8 mouse cellular contexts compared by ENCODE assay signal in genomic region chr7:97081959-97082218, GRCm38 (mm10). TPM values are rescaled to one million over a fixed set of nuclear protein-coding genes. Genes with fewer than 3 reads are reported as not detected.
DNase-seq lines count a peak whose midpoint lies in the region; ATAC-seq and TF ChIP-seq lines count a peak whose summit lies in the region.

No protein-coding gene starts in this region.

- no peak for TF ChIP-seq CTCF in lung, embryonic 14.5 days (IDR thresholded peaks at IDR 0.05; ENCODE audit: low read depth)
- no peak for TF ChIP-seq CTCF in embryonic fibroblast, embryonic 13.5 days (IDR thresholded peaks at IDR 0.05; ENCODE audit: borderline replicate concordance, insufficient read depth, low read length)

- DNase-seq in lung, embryonic 14.5 days: no peak
- no peak for DNase-seq in lung, adult 18-20 months
- DNase-seq in kidney, postnatal 25 days: peak; percentile 39 to 72
- DNase-seq in left cerebral cortex, adult 18-20 months (ENCODE audit: low spot score in 2 of 2): no peak
- DNase-seq in left cerebral cortex, postnatal 36 days (ENCODE audit: low spot score in 2 of 2): no peak

- H3K9ac ChIP-seq in lung, embryonic 14.5 days: peak overlapping the region; percentile 95
- peak overlapping the region; percentile 96 for H3K9ac ChIP-seq in neural tube, embryonic 12.5 days

- peak overlapping the region; percentile 78 for H3K4me2 ChIP-seq in lung, embryonic 14.5 days
- peak overlapping the region; percentile 83 for H3K4me2 ChIP-seq in neural tube, embryonic 12.5 days (replicated peaks)

- under 1% methylated on average over 37 of the region's 38 CpGs for WGBS in lung, embryonic 14.5 days
- under 1% methylated on average over 37 of the region's 38 CpGs for WGBS in neural tube, embryonic 12.5 days

- H3K4me3 ChIP-seq in lung, embryonic 14.5 days (ENCODE audit: low read depth, low read length): peak overlapping the region; percentile 94
- peak overlapping the region; percentile 63 for H3K4me3 ChIP-seq in embryonic fibroblast, embryonic 13.5 days (ENCODE audit: insufficient read depth, low read length)
- peak overlapping the region; percentile 94 for H3K4me3 ChIP-seq in neural tube, embryonic 12.5 days

- intact Hi-C loops in left cerebral cortex, postnatal 36 days (cut with DNase I): no loop called here

- TF ChIP-seq POLR2A in embryonic fibroblast, embryonic 13.5 days (IDR thresholded peaks at IDR 0.05; ENCODE audit: low read depth, low read length): no peak

- H3K27me3 ChIP-seq in lung, embryonic 14.5 days (ENCODE audit: insufficient read depth, low read length): no peaks in the 10 kb centered on the region
- no peaks in the 10 kb centered on the region for H3K27me3 ChIP-seq in neural tube, embryonic 12.5 days (replicated peaks)

- peak overlapping the region; percentile 94 for H3K27ac ChIP-seq in lung, embryonic 14.5 days (ENCODE audit: low read depth)
- H3K27ac ChIP-seq in embryonic fibroblast, embryonic 13.5 days (ENCODE audit: insufficient read depth, low read length): peak overlapping the region; percentile 82
- peak overlapping the region; percentile 80 for H3K27ac ChIP-seq in neural tube, embryonic 12.5 days

- no peaks in the 10 kb centered on the region for H3K9me3 ChIP-seq in lung, embryonic 14.5 days (ENCODE audit: low read depth, low read length)
- no peaks in the 10 kb centered on the region for H3K9me3 ChIP-seq in neural tube, embryonic 12.5 days

- no peaks in the 10 kb centered on the region for H3K36me3 ChIP-seq in lung, embryonic 14.5 days (ENCODE audit: insufficient read depth)
- no peaks in the 10 kb centered on the region for H3K36me3 ChIP-seq in neural tube, embryonic 12.5 days

- no peak for ATAC-seq in lung, embryonic 14.5 days (ENCODE audit: insufficient read depth)
- ATAC-seq in neural tube, embryonic 12.5 days (ENCODE audit: low FRiP score, low read depth): no peak
- ATAC-seq in erythroid progenitor cell, adult 5-6 weeks (replicated peaks; ENCODE audit: low FRiP score, poor library complexity, severe bottlenecking): no peak

- H3K4me1 ChIP-seq in lung, embryonic 14.5 days (ENCODE audit: insufficient read depth): 0 out of 2 replicates have a peak, but pooled peaks cover 5% of the 10 kb centered on the region
- H3K4me1 ChIP-seq in embryonic fibroblast, embryonic 13.5 days (ENCODE audit: control insufficient read depth, insufficient read depth, low read length): no peaks in the 10 kb centered on the region
- peaks cover 16% of the 10 kb centered on the region; the same call in 1 of the 2 replicates for H3K4me1 ChIP-seq in neural tube, embryonic 12.5 days

RNA-seq across cellular contexts. Expression of gene Gab2, which starts 0.5 kb away (rescaled TPM):
- polyA plus RNA-seq in lung, embryonic 14.5 days (2014; fragmentation: Nextera tagmentation; extraction: Ambion mirVana): 8.4 and 9.3 TPM in 2 replicates
- 11.5 and 13.3 TPM in 2 replicates for polyA plus RNA-seq in embryonic fibroblast, embryonic 13.5 days (2011; ENCODE audit: insufficient read length, low read depth, missing spikeins)
- polyA plus RNA-seq in neural tube, embryonic 12.5 days (2016; fragmentation: Nextera tagmentation; extraction: Ambion mirVana): 15.1 and 17.7 TPM in 2 replicates
- total RNA-seq in left cerebral cortex, adult 18-20 months (2021): 10 to 100 TPM; 14.3 to 15.2 TPM
- total RNA-seq in erythroid progenitor cell, adult 5-6 weeks (2015; ENCODE audit: low replicate concordance): 5.0 and 5.4 TPM in 2 replicates
- total RNA-seq in erythroid progenitor cell, adult 5-6 weeks (2017; ENCODE audit: low replicate concordance): 2.1 and 3.5 TPM in 2 replicates
- 10 to 100 TPM; 12.4 to 12.8 TPM for total RNA-seq in left cerebral cortex, postnatal 36 days (2021)

Comparison
In these comparisons a context has a peak if more than half of its experiments do, and no peak if none do; other contexts are left out.
1. DNase-seq: peak in kidney, postnatal 25 days (2 of 2); none in lung, embryonic 14.5 days (single experiment), lung, adult 18-20 months (0 of 2), left cerebral cortex, adult 18-20 months (0 of 2) and left cerebral cortex, postnatal 36 days (0 of 2).
2. Peak in every context shown above with its lines, with median percentiles within 50 percentile points of each other: H3K27ac ChIP-seq and H3K4me3 ChIP-seq.